Mouse (Mus musculus): ENCODE data around the gene Myo1b.

GRCm38 (mm10) chr1:51875462-51876225 lies 40.2 kb downstream of the Myo1b start:
- TF ChIP-seq POLR2A (IDR thresholded peaks at IDR 0.05; ENCODE audit: insufficient read length, low read depth) (no peak), USF1 (IDR thresholded peaks at IDR 0.05; ENCODE audit: low read depth) (no peak), SRF (IDR thresholded peaks at IDR 0.05; ENCODE audit: control insufficient read depth, insufficient read length, low read depth) (no peak), MYOG (IDR thresholded peaks at IDR 0.05; ENCODE audit: control insufficient read depth in 1 of 3, insufficient read depth in 1 of 3, insufficient read length in 2 of 3, low read depth in 2 of 3) (no peak), MAX (IDR thresholded peaks at IDR 0.05; ENCODE audit: low read depth) (no peak), E2F4 (IDR thresholded peaks at IDR 0.05; ENCODE audit: insufficient read depth) (no peak), MYOD1 (IDR thresholded peaks at IDR 0.05; ENCODE audit: control insufficient read depth in 1 of 3, insufficient read length in 2 of 3, low read depth in 2 of 3) (no peak), POLR2AphosphoS2 (IDR thresholded peaks at IDR 0.05; ENCODE audit: insufficient read length, low read depth) (no peak), TCF12 (IDR thresholded peaks at IDR 0.05; ENCODE audit: insufficient read depth, poor library complexity, severe bottlenecking) (no peak), REST (IDR thresholded peaks at IDR 0.05; ENCODE audit: insufficient read depth, insufficient read length) (no peak), TCF3 (IDR thresholded peaks at IDR 0.05; ENCODE audit: insufficient read length, low read depth) (no peak), CEBPB (IDR thresholded peaks at IDR 0.05; ENCODE audit: insufficient read depth, poor library complexity, severe bottlenecking) (no peak)

All from myocyte (in vitro differentiated cells).